Mouse (Mus musculus) ovary, adult 2 months (tissue): Measurements from ENCODE around the gene Sag. TPM values are rescaled to one million over a fixed set of nuclear protein-coding genes. Genes with fewer than 3 reads are reported as not detected.

Source experiments
- polyA plus RNA-seq: library from polyadenylated mRNA; depleted of rRNA; stranded (reverse); fragments of >200 nt; gene quantifications from 2 replicates; pipeline ENCODE4 v1.2.3, GENCODE M21; 2012; rRNA removed

Sag gene
- 0.31 and 0.69 TPM in 2 replicates for polyA plus RNA-seq

DNA sequence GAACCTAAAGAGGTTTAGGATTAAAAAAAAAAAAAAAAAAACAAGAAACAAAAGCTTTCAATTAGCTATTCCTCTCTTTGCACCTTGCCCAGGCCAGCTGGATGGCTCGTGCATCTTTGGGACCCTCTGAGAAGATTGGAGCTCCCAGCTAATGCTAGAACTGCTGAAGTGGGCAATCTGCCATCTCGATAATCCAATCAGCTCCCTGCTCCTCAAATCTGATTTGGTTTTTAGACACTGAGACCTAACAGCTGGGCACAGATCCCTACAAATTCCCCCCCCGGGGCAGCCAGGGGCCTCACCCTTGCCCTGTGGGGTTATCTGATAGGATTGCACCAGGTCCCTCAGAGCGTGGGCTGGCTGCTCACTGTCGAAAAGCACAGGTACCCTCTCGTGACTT lies at the start of gene Sag:
Gene Sag, plus strand, starts transcription at position 105 of the 400 bp plus-strand sequence.

DNA sequence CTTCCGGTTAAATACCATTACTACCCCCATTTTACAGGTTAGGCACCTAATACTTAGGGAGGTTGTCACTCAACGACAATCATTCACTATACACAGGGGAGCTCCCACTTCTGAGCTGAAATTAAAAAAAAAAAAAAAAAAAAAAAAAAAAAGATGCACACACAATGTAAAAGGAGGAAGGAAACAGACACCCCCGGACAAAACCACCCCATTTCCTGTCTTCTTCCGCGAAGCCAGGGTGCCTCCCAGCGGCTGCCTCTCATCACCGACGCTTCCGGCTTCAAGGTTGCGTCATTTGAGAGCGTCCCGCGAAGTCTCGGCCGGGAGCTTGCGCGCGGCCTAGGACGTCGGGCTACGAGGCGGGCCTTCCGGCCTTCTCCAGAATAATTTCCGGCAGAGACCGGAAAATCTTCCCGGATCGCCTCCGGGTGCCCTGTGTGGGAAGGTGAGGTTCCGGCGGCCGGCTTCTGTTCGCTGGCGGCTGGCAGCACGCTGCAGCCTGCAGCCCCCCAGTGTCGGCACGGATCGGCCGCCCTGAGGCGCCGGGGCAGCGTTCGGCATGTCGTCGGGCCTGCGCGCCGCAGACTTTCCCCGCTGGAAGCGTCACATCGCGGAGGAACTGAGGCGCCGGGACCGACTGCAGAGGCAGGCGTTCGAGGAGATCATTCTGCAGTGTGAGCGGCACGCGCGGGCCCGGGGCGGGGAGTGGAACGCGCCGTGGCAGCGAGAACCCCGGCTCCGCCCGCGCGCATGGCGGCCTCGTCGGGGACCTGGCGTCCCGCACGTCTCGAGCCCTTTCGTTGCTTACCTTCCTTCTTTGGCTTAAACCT lies 47.6 kb upstream of the Sag start, which contains the start of gene Atg16l1:
Gene Atg16l1, plus strand, starts transcription at position 230 of the 830 bp plus-strand sequence.

DNA sequence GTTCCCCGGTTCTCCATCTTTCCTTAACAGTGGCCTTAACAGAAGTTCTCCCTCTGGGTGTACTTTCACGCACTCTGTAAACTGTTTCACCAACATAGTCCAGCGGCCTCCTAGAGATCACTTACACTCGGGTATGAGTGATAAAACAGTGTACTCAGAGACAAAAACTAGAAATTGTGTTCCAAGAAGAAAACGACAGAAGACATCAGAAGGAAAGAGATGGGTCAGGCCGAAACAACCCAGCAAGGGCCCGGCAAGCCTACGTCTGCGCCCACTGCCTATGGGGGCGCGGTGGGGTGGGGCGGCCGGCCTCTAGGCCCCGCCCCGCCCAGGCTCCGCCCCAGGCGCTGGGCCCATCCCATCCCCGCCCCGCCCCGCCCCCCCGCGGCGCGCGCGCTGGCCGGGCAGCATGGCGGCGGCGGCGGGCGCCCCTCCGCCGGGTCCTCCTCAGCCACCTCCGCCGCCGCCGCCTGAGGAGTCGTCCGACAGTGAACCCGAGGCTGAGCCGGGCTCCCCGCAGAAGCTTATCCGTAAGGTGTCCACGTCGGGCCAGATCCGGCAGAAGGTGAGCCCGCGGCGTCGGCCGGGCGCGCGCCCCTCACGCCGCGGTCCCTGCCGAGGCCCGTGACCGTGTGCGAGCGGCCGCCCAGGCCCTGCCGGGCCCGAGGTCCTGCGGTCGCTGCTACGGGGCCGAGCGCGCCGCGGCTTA lies 49.6 kb downstream of the Sag start, which contains the start of gene Dgkd:
Gene Dgkd, plus strand, starts transcription at position 396 of the 709 bp plus-strand sequence.

Other genes starting within 250 kb of the Sag start
- gene Ngef, start 229.8 kb upstream of the Sag start, polyA plus RNA-seq: 16.9 and 19.5 TPM in 2 replicates
- 27.5 and 30.4 TPM in 2 replicates for gene Inpp5d, start 183.4 kb upstream of the Sag start, polyA plus RNA-seq
- gene Atg16l1, start 47.8 kb upstream of the Sag start, polyA plus RNA-seq: 25.5 and 34.1 TPM in 2 replicates
- 30.5 and 31.1 TPM in 2 replicates for gene Dgkd, start 49.6 kb downstream of the Sag start, polyA plus RNA-seq
- gene Usp40, start 204.9 kb downstream of the Sag start, polyA plus RNA-seq: 9.8 and 13.1 TPM in 2 replicates